Mouse (Mus musculus): Measurements from ENCODE around the gene Dot1l. TPM values are rescaled to one million over a fixed set of nuclear protein-coding genes. Genes with fewer than 3 reads are reported as not detected.

The Dot1l gene
- total and polyA plus RNA-seq, 3 experiments = 3.3 to 43.8 (median 13.3) TPM

DNA sequence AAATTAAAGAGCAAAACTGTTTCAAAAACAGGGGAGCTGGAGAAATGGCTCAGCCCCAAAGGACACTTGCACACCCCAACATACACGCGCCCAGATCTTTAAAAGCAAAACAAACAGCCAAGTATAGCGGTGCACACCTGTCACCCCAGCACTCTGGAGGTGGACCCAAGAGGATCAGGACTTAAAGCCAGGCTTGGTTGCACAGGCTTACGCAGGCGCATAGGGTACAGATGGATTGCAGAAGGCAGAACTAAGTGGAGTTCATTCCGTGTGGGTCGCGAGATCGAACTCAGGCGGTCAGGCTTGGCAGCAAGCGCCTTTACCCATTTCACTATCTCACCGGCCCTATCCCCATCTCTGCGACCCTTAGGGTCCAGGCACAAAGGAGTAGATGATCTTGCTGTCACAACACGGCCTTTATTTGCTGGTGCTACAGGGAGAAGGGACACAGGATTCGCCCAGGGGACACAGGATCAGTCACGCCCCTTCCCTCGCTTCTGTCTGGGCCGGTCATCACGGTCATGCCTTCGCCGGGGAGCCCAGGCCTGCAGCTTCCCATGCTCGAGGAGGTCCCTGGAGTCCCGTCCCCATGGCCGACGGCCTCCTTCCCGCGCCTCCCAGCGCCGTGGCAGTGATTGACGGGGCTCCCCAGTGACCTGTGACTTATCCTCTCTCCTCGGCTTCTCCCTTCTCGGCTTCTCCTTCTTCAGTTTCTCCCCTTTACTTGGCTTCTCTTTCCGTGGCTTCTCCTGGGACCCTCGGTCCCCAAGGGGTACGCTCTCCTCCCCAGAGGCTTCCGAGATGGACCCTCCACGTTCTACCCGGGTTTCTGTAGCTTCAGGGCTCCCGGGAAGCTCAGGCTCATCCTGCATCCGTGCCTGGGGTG lies 53.3 kb downstream of the Dot1l start:
- H3K4me2 ChIP-seq (ENCODE audit: insufficient read depth, low read depth, poor library complexity, severe bottlenecking) = no peak overlapping the region
- no peak overlapping the region for H3K4me3 ChIP-seq (replicated peaks in 1 of 3; ENCODE audit: low read depth in 2 of 3, low read length in 2 of 3, poor library complexity in 1 of 3)
- H3K27me3 ChIP-seq (replicated peaks) = no peaks in the 10 kb centered on the region

DNA sequence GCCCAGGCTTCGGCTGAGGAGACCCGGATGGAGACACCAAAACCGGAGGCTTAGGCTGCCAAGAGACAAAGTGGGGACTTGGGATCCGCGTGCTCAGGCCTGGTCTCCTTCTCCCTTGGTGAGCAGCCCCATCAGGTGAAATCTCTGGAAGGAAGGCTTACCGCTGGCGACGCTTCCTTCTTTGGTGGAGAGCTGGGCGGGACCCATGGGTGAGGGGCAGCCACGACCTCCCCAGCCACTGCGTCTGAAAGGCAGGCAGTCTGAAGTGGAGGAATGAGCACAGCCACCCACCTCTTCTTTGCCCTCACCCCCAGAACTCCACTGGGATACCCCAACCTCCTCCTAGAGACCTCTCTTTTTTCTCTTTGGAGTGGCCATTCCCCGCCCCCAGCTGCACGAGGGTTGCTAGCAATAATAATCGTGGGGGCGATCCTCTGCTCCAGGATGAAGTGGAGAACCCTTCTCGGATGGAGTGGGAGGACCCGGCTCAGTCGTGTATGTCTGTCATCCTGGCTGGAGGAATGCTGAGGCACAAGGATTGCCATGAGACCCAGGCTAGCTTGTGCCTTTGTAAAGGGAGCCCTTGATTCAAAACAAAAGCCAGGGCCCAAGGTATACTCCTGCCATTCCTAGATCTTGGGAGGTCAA lies 54.1 kb downstream of the Dot1l start:
- in situ Hi-C loops (cut with MboI; ENCODE audit: low pct_ligation_motif_present, low pct_unique_long_range_greater_than_20kb, low sequenced_read_pairs) (loop anchor here (10.0 kb wide), 1 partner anchor 186 kb away; no protein-coding TSS in a partner anchor), dilution Hi-C loops (cut with MboI; ENCODE audit: extremely low pct_ligation_motif_present, extremely low pct_unique_long_range_greater_than_20kb, low sequenced_read_pairs) (no loop called here)
- peaks cover 29 to 44% of the 10 kb centered on the region in 2 experiments for H3K36me3 ChIP-seq (replicated peaks in 1 of 2; ENCODE audit: control insufficient read depth in 1 of 2, insufficient read depth in 1 of 2, low read length in 1 of 2)
- DNase-seq (ENCODE audit: extremely low read depth) = no peak
- peaks cover 7 to 14% of the 10 kb centered on the region in 2 experiments for H3K4me1 ChIP-seq (ENCODE audit: control insufficient read depth in 1 of 2, insufficient read depth in 2 of 2)
- no peaks in the 10 kb centered on the region for H3K79me2 ChIP-seq (replicated peaks; ENCODE audit: control insufficient read depth, extremely low read depth, insufficient read depth, poor library complexity, severe bottlenecking)
- TF ChIP-seq KAT2A (IDR thresholded peaks at IDR 0.05; ENCODE audit: insufficient replicate concordance, low read length) = no peak
- no peak for TF ChIP-seq GABPA (IDR thresholded peaks at IDR 0.05; ENCODE audit: insufficient replicate concordance, low read depth, low read length)
- no peak for TF ChIP-seq RAD21 (IDR thresholded peaks at IDR 0.05; ENCODE audit: low read depth, low read length)
- TF ChIP-seq RCOR1 (conservative IDR thresholded peaks at IDR 0.05; ENCODE audit: low read depth, low read length) = no peak
- TF ChIP-seq MAZ (IDR thresholded peaks at IDR 0.05; ENCODE audit: low read depth, low read length) = no peak
- no peak for TF ChIP-seq PAX5 (IDR thresholded peaks at IDR 0.05; ENCODE audit: low read length)
- TF ChIP-seq TCF12 (IDR thresholded peaks at IDR 0.05; ENCODE audit: low read depth, low read length) = no peak
- TF ChIP-seq MXI1 (IDR thresholded peaks at IDR 0.05; ENCODE audit: low read depth, low read length) = no peak
- no peak overlapping the region for H3K4me2 ChIP-seq (ENCODE audit: insufficient read depth, low read depth, poor library complexity, severe bottlenecking)
- H3K27me3 ChIP-seq (replicated peaks) = no peaks in the 10 kb centered on the region
- H3K27ac ChIP-seq (ENCODE audit: insufficient read depth, low read depth) = no peak overlapping the region
- no peak overlapping the region for H3K4me3 ChIP-seq (replicated peaks in 1 of 3; ENCODE audit: low read depth in 2 of 3, low read length in 2 of 3, poor library complexity in 1 of 3)
- peaks cover 5% of the 10 kb centered on the region for H3K9me3 ChIP-seq (replicated peaks; ENCODE audit: low read length)
- no peak overlapping the region for H3K9ac ChIP-seq (ENCODE audit: insufficient read depth, low read depth)

More for the DNA sequence above, 53.3 kb downstream of the Dot1l start:
- no peaks in the 10 kb centered on the region for H3K79me2 ChIP-seq (replicated peaks; ENCODE audit: control insufficient read depth, extremely low read depth, insufficient read depth, poor library complexity, severe bottlenecking)
- peaks cover 5% of the 10 kb centered on the region for H3K9me3 ChIP-seq (replicated peaks; ENCODE audit: low read length)
- dilution Hi-C loops (cut with MboI; ENCODE audit: extremely low pct_ligation_motif_present, extremely low pct_unique_long_range_greater_than_20kb, low sequenced_read_pairs) (no loop called here), in situ Hi-C loops (cut with MboI; ENCODE audit: low pct_ligation_motif_present, low pct_unique_long_range_greater_than_20kb, low sequenced_read_pairs) (loop anchor here (10.0 kb wide), 1 partner anchor 186 kb away; no protein-coding TSS in a partner anchor)
- H3K9ac ChIP-seq (ENCODE audit: insufficient read depth, low read depth) = no peak overlapping the region
- peaks cover 7 to 14% of the 10 kb centered on the region in 2 experiments for H3K4me1 ChIP-seq (ENCODE audit: control insufficient read depth in 1 of 2, insufficient read depth in 2 of 2)
- no peak for TF ChIP-seq JUN (IDR thresholded peaks at IDR 0.05; ENCODE audit: insufficient read depth, low read depth, low read length)
- no peak for TF ChIP-seq BHLHE40 (IDR thresholded peaks at IDR 0.05; ENCODE audit: low read depth, low read length)
- TF ChIP-seq HCFC1 (IDR thresholded peaks at IDR 0.05; ENCODE audit: low read depth, low read length) = no peak
- no peak for TF ChIP-seq JUND (conservative IDR thresholded peaks at IDR 0.05; ENCODE audit: low read depth, low read length)
- no peak for TF ChIP-seq UBTF (IDR thresholded peaks at IDR 0.05; ENCODE audit: low read depth, low read length)
- no peak for TF ChIP-seq CHD1 (IDR thresholded peaks at IDR 0.05; ENCODE audit: low read depth, low read length)
- no peak for TF ChIP-seq NRF1 (IDR thresholded peaks at IDR 0.05; ENCODE audit: low read depth, low read length)
- no peak for TF ChIP-seq USF1 (IDR thresholded peaks at IDR 0.05; ENCODE audit: low read depth, low read length)
- TF ChIP-seq RAD21 (IDR thresholded peaks at IDR 0.05; ENCODE audit: low read depth, low read length) = no peak
- no peak for TF ChIP-seq ETS1 (conservative IDR thresholded peaks at IDR 0.05; ENCODE audit: low read depth, low read length)
- TF ChIP-seq E2F4 (IDR thresholded peaks at IDR 0.05; ENCODE audit: insufficient replicate concordance, low read depth, low read length) = no peak
- no peak for TF ChIP-seq TBP (conservative IDR thresholded peaks at IDR 0.05; ENCODE audit: low read depth, low read length)
- TF ChIP-seq ZMIZ1 (IDR thresholded peaks at IDR 0.05; ENCODE audit: low read depth, low read length) = no peak
- no peak for TF ChIP-seq EP300 (IDR thresholded peaks at IDR 0.05; ENCODE audit: low read length)
- TF ChIP-seq IRF4 (IDR thresholded peaks at IDR 0.05; ENCODE audit: low read depth, low read length) = no peak
- TF ChIP-seq KAT2A (IDR thresholded peaks at IDR 0.05; ENCODE audit: insufficient replicate concordance, low read length) = no peak
- TF ChIP-seq TCF12 (IDR thresholded peaks at IDR 0.05; ENCODE audit: low read depth, low read length) = no peak
- TF ChIP-seq MAZ (IDR thresholded peaks at IDR 0.05; ENCODE audit: low read depth, low read length) = no peak
- TF ChIP-seq MXI1 (IDR thresholded peaks at IDR 0.05; ENCODE audit: low read depth, low read length) = no peak
- H3K27ac ChIP-seq (ENCODE audit: insufficient read depth, low read depth) = no peak overlapping the region
- H3K36me3 ChIP-seq (replicated peaks in 1 of 2; ENCODE audit: control insufficient read depth in 1 of 2, insufficient read depth in 1 of 2, low read length in 1 of 2) = peaks cover 36 to 52% of the 10 kb centered on the region in 2 experiments
- DNase-seq (ENCODE audit: extremely low read depth) = no peak
